Mouse (Mus musculus): ENCODE data around the gene Gm10128. TPM values are rescaled to one million over a fixed set of nuclear protein-coding genes. Genes with fewer than 3 reads are reported as not detected.
"Not testable (repeated sequence)": the region's sequence is repeated elsewhere in the genome, so short reads cannot be mapped to it uniquely, and the experiment has no call there.

Gene Gm10128
- not detected in 2 replicates for polyA plus RNA-seq (2011; ENCODE audit: insufficient read length, low read depth, missing spikeins)

- not testable (repeated sequence) for H3K4me1 ChIP-seq (ENCODE audit: control insufficient read depth, insufficient read depth, low read length); H3K27ac ChIP-seq (ENCODE audit: insufficient read depth, low read length); H3K4me3 ChIP-seq (ENCODE audit: insufficient read depth, low read length)
These were observed at the start of gene Gm10128 for GRCm38 (mm10) chr14:7643872-7644271. Gm10128 (minus strand) TSS chr14:7643972.

DNA sequence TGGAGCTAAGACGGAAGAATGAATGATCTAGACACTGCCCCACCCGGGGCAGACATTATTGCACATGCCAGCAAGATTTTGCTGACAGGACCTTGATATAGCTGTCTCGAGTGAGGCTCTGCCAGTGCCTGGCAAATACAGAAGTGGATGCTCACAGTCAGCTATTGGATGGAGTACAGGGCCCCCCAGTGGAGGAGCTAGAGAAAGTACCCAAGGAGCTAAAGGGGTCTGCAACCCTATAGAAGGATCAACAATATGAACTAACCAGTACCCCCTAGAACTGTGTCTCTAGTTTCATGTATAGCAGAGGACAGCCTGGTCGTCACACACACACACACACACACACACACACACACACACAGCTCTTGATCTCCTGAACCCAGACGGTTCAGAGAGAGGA is 37.4 kb upstream of the Gm10128 start:
- not testable (repeated sequence) for H3K4me1 ChIP-seq (ENCODE audit: control insufficient read depth, insufficient read depth, low read length); H3K4me3 ChIP-seq (ENCODE audit: insufficient read depth, low read length); H3K27ac ChIP-seq (ENCODE audit: insufficient read depth, low read length)

GRCm38 (mm10) chr14:7662491-7662890 is 18.7 kb upstream of the Gm10128 start:
- not testable (repeated sequence) for H3K4me1 ChIP-seq (ENCODE audit: control insufficient read depth, insufficient read depth, low read length); H3K4me3 ChIP-seq (ENCODE audit: insufficient read depth, low read length); H3K27ac ChIP-seq (ENCODE audit: insufficient read depth, low read length)

DNA sequence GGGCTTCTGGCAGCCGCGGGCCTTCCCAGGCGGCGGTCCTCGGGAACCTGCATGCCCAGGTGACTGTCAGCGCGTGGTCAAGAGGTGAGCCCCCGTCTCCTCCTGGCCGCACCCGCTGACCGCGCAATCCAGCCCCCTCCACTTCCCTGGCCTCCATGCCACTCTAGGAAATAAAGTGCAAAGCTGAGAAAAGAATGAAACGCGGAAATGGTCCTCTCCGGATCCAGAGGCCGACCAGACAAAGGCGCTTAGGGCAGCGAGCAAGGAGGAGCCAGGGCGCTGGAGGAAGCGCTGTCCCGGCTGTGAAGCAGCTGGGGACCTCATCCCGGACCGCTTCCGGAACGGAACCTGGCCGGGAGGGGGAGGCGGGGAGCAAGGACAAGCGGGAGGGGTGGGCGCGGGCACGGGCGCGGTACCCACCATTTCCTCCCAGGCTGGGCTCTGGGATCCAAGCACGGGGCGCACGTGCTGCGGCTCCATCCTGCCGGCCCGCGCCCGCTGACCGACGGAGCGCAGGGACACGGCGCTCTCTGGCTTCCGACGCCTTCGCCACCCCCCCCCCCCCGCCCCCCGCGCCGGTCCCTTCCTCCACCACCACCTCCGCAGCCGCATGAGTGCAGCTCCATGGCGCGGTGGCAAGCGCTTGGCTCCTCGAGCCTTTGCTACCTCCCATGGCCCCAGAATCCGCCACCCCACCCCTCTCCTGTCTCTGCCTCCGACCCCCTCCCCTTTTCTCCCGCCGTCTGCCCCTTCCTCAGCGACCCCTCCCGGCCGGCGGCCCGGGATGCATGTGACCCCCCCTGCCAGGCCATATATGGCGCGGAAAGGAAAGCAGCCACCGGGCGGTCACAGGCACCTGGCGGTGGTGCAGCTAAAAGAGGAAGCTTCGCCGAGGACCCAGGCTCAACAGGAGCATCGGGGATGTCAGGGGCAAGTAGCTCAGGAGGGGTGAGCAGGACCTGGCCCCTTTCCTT is 14.6 kb upstream of the Gm10128 start:
- not testable (repeated sequence) for H3K4me1 ChIP-seq (ENCODE audit: control insufficient read depth, insufficient read depth, low read length); H3K4me3 ChIP-seq (ENCODE audit: insufficient read depth, low read length); H3K27ac ChIP-seq (ENCODE audit: insufficient read depth, low read length)

DNA sequence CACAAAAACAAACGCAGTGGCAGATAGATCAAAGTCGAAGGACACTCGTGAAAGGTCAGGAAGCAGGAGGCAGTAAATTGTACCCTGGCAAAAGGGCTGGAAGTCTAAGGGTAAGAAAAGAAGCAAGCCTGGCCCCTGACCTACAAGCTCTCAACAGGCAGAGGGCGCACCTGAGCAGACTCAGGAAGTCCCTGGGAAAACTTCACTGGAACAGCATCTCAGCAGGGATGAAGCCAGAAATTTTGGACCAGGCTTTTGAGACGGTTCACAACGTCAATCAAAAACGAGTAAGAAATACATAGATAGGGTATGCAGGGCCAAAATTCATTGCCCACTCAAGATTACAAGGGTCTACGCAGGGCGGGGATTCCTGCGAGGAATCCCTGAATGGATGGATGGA is 13.7 kb upstream of the Gm10128 start:
- not testable (repeated sequence) for H3K4me1 ChIP-seq (ENCODE audit: control insufficient read depth, insufficient read depth, low read length); H3K4me3 ChIP-seq (ENCODE audit: insufficient read depth, low read length); H3K27ac ChIP-seq (ENCODE audit: insufficient read depth, low read length)

GRCm38 (mm10) chr14:7595492-7595891 is 48.3 kb downstream of the Gm10128 start, which contains the start of gene Gm10338:
Gm10338 (minus strand) TSS chr14:7595592.
- not testable (repeated sequence) for H3K4me1 ChIP-seq (ENCODE audit: control insufficient read depth, insufficient read depth, low read length); H3K27ac ChIP-seq (ENCODE audit: insufficient read depth, low read length); H3K4me3 ChIP-seq (ENCODE audit: insufficient read depth, low read length)

Other genes with a start within 250 kb of the Gm10128 start
- gene Gm3755, start 193.1 kb downstream of the Gm10128 start, polyA plus RNA-seq (2011; ENCODE audit: insufficient read length, low read depth, missing spikeins) = not detected in 2 replicates
- gene Gm3752, start 160.2 kb downstream of the Gm10128 start, polyA plus RNA-seq (2011; ENCODE audit: insufficient read length, low read depth, missing spikeins) = 0.58 TPM in 1 of 2 replicates, not detected in the other
- gene Gm3558, start 75.4 kb downstream of the Gm10128 start, polyA plus RNA-seq (2011; ENCODE audit: insufficient read length, low read depth, missing spikeins) = not detected in 2 replicates
- gene Gm10338, start 48.4 kb downstream of the Gm10128 start, polyA plus RNA-seq (2011; ENCODE audit: insufficient read length, low read depth, missing spikeins) = not detected in 2 replicates
- not detected in 2 replicates for gene Gm26661, start 147.6 kb upstream of the Gm10128 start, polyA plus RNA-seq (2011; ENCODE audit: insufficient read length, low read depth, missing spikeins)
- gene Flnb, start 174.0 kb upstream of the Gm10128 start, polyA plus RNA-seq (2011; ENCODE audit: insufficient read length, low read depth, missing spikeins) = 190 and 401 TPM in 2 replicates